Mouse (Mus musculus) hindbrain, postnatal 0 days (tissue): Measurements from ENCODE around the gene Ccdc194. TPM values are rescaled to one million over a fixed set of nuclear protein-coding genes. Genes with fewer than 3 reads are reported as not detected.

Source experiments
- ATAC-seq: fragments of 200-750 bp; cut with Nextera tagmentation; 2 replicates; pipeline ENCODE4 v1.8.0; 2017; ENCODE audit warnings: mild to moderate bottlenecking, moderate TSS enrichment, moderate library complexity
- DNase-seq: peaks from one replicate; pipeline ENCODE4 v3.0.0-alpha.2; 2015; ENCODE audit warnings: low spot score
- H3K27ac ChIP-seq: fragments of 300-500 bp; sonication (generic); 2 replicates; pipeline ENCODE4 v1.5.1; 2014; ENCODE audit warnings: mild to moderate bottlenecking
- H3K27me3 ChIP-seq: fragments of 300-500 bp; sonication (generic); 2 replicates; pipeline ENCODE4 v1.6.1; 2014; ENCODE audit warnings: low read length, mixed read lengths; ENCODE audit not compliant: insufficient read depth
- H3K36me3 ChIP-seq: fragments of 300-500 bp; sonication (generic); 2 replicates; pipeline ENCODE4 v1.6.1; 2014; ENCODE audit warnings: low read length, mixed read lengths; ENCODE audit not compliant: insufficient read depth
- H3K4me1 ChIP-seq: fragments of 300-500 bp; sonication (generic); 2 replicates; pipeline ENCODE4 v1.6.1; 2014; ENCODE audit warnings: antibody characterized with exemption, low read length, mixed read lengths; ENCODE audit not compliant: insufficient read depth
- H3K4me2 ChIP-seq: fragments of 300-500 bp; sonication (generic); 2 replicates; pipeline ENCODE4 v1.6.1; 2014; ENCODE audit warnings: low read depth, mild to moderate bottlenecking, low read length, moderate library complexity, mixed read lengths
- H3K4me3 ChIP-seq: fragments of 300-500 bp; sonication (generic); 2 replicates; pipeline ENCODE4 v1.5.1; 2014; ENCODE audit warnings: low read length
- H3K9ac ChIP-seq: fragments of 300-500 bp; sonication (generic); replicated peaks from 2 replicates; pipeline ENCODE4 v1.6.1; 2014; ENCODE audit warnings: mild to moderate bottlenecking, low read length, moderate library complexity, mixed read lengths
- H3K9me3 ChIP-seq: fragments of 300-500 bp; sonication (generic); 2 replicates; pipeline ENCODE4 v1.6.1; 2016; ENCODE audit warnings: low read length, mixed read lengths
- CTCF ChIP-seq: IDR thresholded peaks from 2 replicates; pipeline ENCODE4 v1.5.1; 2016; ENCODE audit warnings: antibody characterized with exemption, control low read depth, low read depth
- WGBS: fragments of 180-500 bp; shearing (Covaris S2); extraction: QIAGEN DNeasy Blood & Tissue Kit; methylation state at CpG from one replicate; pipeline ENCODE4 v1.1.7; 2014; 5-methylcytosine and 5-hydroxymethylcytosine counted together
- polyA plus RNA-seq: library from polyadenylated mRNA; unstranded; fragments of >200 nt; fragmentation: Nextera tagmentation; extraction: Ambion mirVana; gene quantifications from 2 replicates; pipeline ENCODE4 v1.2.1, GENCODE M21; 2015
- total RNA-seq: library from RNA; depleted of rRNA; stranded (reverse); fragments of >200 nt; gene quantifications from 2 replicates; pipeline ENCODE4 v1.2.3, GENCODE M21; 2014

The Ccdc194 gene
- total and polyA plus RNA-seq, 2 experiments from 2014 or later = 0.13 TPM; not detected in 1

GRCm38 (mm10) chr8:71495039-71495438, 30.5 kb downstream of the Ccdc194 start:
- WGBS = 16% methylated on average over 16 of the region's 16 CpGs
- peaks cover 19% of the 10 kb centered on the region; the same call in 1 of the 2 replicates for H3K36me3 ChIP-seq
- DNase-seq (peak; percentile 92), ATAC-seq (peak; percentile 81)
- no peaks in the 10 kb centered on the region for H3K27me3 ChIP-seq
- H3K4me1 ChIP-seq = no peaks in the 10 kb centered on the region
- no peak overlapping the region for H3K9ac ChIP-seq
- no peak overlapping the region for H3K27ac ChIP-seq
- peak; percentile 83 for TF ChIP-seq CTCF
- no peak overlapping the region; the same call in 1 of the 2 replicates for H3K4me3 ChIP-seq
- peak overlapping the region; percentile 22; the same call in 1 of the 2 replicates for H3K4me2 ChIP-seq
- no peaks in the 10 kb centered on the region for H3K9me3 ChIP-seq

- Histone ChIP-seq H3K4me1 (peaks cover 12% of the 10 kb centered on the region), H3K4me2 (peak overlapping the region; percentile 92), H3K4me3 (peak overlapping the region; percentile 67), H3K27ac (peak overlapping the region; percentile 69; the same call in 1 of the 2 replicates), H3K27me3 (no peaks in the 10 kb centered on the region), H3K36me3 (peaks cover 13% of the 10 kb centered on the region; the same call in 1 of the 2 replicates), H3K9me3 (no peaks in the 10 kb centered on the region), H3K9ac (peak overlapping the region; percentile 69)
- ATAC-seq = peak; percentile 88
- peak; percentile 38 for TF ChIP-seq CTCF
- peak; percentile 96 for DNase-seq
- WGBS = 0% methylated on average over 22 of the region's 22 CpGs
Observed at GRCm38 (mm10) chr8:71488454-71488853, 37.1 kb downstream of the Ccdc194 start.

- peak within 1 kb of the TSS; percentile 92 for H3K4me2 ChIP-seq
- DNase-seq = peak; percentile 85
- WGBS = under 1% methylated on average over 33 of the region's 33 CpGs
- no peak for TF ChIP-seq CTCF
- peak within 1 kb of the TSS; percentile 67 for H3K4me3 ChIP-seq
- H3K27ac ChIP-seq = peak within 1 kb of the TSS; percentile 69; the same call in 1 of the 2 replicates
- peaks cover 12% of the 10 kb centered on the region for H3K4me1 ChIP-seq
- H3K9me3 ChIP-seq = no peaks in the 10 kb centered on the region
- peaks cover 11% of the 10 kb centered on the region; the same call in 1 of the 2 replicates for H3K36me3 ChIP-seq
- ATAC-seq = peak; percentile 27
- no peaks in the 10 kb centered on the region for H3K27me3 ChIP-seq
- peak within 1 kb of the TSS; percentile 69 for H3K9ac ChIP-seq
Observed at GRCm38 (mm10) chr8:71487691-71488445, 37.6 kb downstream of the Ccdc194 start, which contains the start of gene Gtpbp3. Gene Gtpbp3, plus strand, starts transcription at chr8:71488103.

- Histone ChIP-seq H3K27me3 (no peaks in the 10 kb centered on the region), H3K27ac (peak overlapping the region; percentile 82; the same call in 1 of the 2 replicates), H3K4me3 (peak overlapping the region; percentile 92), H3K9me3 (no peaks in the 10 kb centered on the region), H3K36me3 (peaks cover 9% of the 10 kb centered on the region; the same call in 1 of the 2 replicates), H3K4me1 (peaks cover 12% of the 10 kb centered on the region), H3K9ac (peak overlapping the region; percentile 94; the same call in 1 of the 2 replicates), H3K4me2 (peak overlapping the region; percentile 90)
- no peak for DNase-seq
- WGBS = 10% methylated on average over 7 of the region's 7 CpGs
- TF ChIP-seq CTCF = no peak
- ATAC-seq = no peak
Observed at GRCm38 (mm10) chr8:71486136-71486529, 39.4 kb downstream of the Ccdc194 start.

GRCm38 (mm10) chr8:71485142-71486135, 40.1 kb downstream of the Ccdc194 start, which contains the start of gene Ano8:
Gene Ano8, minus strand, starts transcription at chr8:71485963.
- H3K4me3 ChIP-seq = peak within 1 kb of the TSS; percentile 92
- ATAC-seq = peak; percentile 85
- H3K36me3 ChIP-seq = peaks cover 11% of the 10 kb centered on the region; the same call in 1 of the 2 replicates
- H3K27me3 ChIP-seq = no peaks in the 10 kb centered on the region
- TF ChIP-seq CTCF = no peak
- no peaks in the 10 kb centered on the region for H3K9me3 ChIP-seq
- peak within 1 kb of the TSS; percentile 90 for H3K4me2 ChIP-seq
- H3K27ac ChIP-seq = peak within 1 kb of the TSS; percentile 82
- 6% methylated on average over 48 of the region's 58 CpGs for WGBS
- peak within 1 kb of the TSS; percentile 94 for H3K9ac ChIP-seq
- H3K4me1 ChIP-seq = peaks cover 12% of the 10 kb centered on the region
- peak; percentile 95 for DNase-seq

GRCm38 (mm10) chr8:71484736-71485135, 40.8 kb downstream of the Ccdc194 start:
- no peak for DNase-seq
- no peaks in the 10 kb centered on the region for H3K9me3 ChIP-seq
- WGBS = 93% methylated on average over 19 of the region's 19 CpGs
- H3K9ac ChIP-seq = peak overlapping the region; percentile 94
- H3K27me3 ChIP-seq = no peaks in the 10 kb centered on the region
- peak overlapping the region; percentile 90 for H3K4me2 ChIP-seq
- peaks cover 12% of the 10 kb centered on the region for H3K4me1 ChIP-seq
- TF ChIP-seq CTCF = no peak
- peaks cover 15% of the 10 kb centered on the region; the same call in 1 of the 2 replicates for H3K36me3 ChIP-seq
- H3K4me3 ChIP-seq = peak overlapping the region; percentile 92
- ATAC-seq = no peak
- peak overlapping the region; percentile 82; the same call in 1 of the 2 replicates for H3K27ac ChIP-seq
